Mouse (Mus musculus) spleen, postnatal 4 days (tissue): ENCODE data around the gene Krtap31-2.

Source experiments
- DNase-seq, 2 experiments: peaks; one replicate each; pipeline ENCODE4 v3.0.0; 2022; ENCODE audit warnings: low spot score in 2 of 2

Krtap31-2 gene

DNA sequence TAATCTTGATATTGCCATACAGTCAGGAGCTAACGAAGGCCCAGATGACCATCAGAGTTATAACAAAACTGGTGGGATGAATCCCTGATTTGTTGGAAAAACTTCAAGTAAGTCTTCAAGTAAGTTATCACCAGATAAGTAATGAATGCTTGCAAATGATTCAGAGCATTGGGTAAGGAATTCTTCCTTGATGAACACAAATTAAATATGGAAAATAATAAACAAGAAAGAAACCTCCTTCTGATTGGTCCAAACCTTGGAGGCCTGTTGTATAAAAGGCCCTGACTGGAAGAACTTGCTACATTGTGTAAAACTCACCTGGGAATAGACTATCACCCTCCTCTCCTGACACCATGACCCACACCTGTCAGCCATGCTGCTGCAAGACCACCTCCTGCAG lies at the start of gene Krtap31-2:
Gene Krtap31-2 (plus strand): TSS at position 301 of the 400 bp plus-strand sequence.
- DNase-seq = no peak

DNA sequence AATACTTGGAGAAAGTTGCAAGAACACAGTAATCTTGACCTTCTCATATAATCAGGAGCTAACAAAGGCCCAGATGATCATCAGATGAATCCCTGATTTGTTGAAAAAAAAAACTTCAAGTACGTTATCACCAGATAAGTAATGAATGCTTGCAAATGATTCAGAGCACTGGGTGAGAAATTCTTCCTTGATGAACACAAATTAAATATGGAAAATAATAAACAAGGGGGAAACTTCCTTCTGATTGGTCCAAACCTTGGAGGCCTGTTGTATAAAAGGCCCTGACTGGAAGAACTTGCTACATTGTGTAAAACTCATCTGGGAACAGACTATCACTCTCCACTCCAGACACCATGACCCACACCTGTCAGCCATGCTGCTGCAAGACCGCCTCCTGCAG lies 28.5 kb upstream of the Krtap31-2 start, which contains the start of gene Krtap31-1:
Gene Krtap31-1 (plus strand): TSS at position 301 of the 400 bp plus-strand sequence.
- no peak for DNase-seq

DNA sequence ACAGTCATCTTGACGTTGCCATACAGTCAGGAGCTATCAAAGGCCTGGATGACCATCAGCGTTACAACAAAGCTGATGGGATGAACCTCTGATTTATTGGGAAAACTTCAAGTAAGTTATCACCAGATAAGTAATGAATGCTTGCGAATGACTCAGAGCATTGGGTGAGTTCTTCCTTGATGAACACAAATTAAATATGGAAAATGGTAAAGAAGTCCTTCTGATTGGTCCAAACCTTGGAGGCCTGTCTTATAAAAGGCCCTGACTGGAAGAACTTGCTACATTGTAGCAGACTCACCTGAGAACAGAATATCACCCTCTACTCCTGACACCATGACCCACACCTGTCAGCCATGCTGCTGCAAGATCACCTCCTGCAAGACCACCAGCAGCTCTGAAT lies 21.6 kb upstream of the Krtap31-2 start, which contains the start of gene Gm11565:
Gene Gm11565 (plus strand): TSS at position 301 of the 400 bp plus-strand sequence.
- no peak for DNase-seq

DNA sequence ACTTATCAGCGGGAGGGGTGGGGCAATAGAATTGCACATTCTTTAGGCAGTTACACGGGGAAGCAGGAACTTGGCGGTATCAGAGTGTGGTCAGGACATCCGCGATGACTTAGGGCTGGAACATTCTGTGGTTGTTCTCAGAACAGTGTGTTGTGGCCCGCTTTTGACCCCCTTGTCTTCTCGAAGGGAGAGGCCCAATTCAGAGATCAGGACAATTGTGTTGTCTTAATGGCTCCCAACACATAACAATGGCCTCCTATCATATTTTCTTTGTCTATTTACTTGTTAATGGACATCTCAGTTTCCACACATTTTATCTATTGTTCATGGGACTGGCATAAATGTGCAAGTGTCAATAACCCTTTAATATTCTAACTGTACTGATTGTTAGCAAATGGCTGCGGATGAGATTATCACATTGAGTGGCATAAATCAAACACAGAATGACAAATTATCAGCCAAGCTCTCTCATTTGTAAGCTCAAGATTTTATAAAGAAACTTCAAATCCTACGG lies 1.7 kb downstream of the Krtap31-2 start:
- no peak for DNase-seq

DNA sequence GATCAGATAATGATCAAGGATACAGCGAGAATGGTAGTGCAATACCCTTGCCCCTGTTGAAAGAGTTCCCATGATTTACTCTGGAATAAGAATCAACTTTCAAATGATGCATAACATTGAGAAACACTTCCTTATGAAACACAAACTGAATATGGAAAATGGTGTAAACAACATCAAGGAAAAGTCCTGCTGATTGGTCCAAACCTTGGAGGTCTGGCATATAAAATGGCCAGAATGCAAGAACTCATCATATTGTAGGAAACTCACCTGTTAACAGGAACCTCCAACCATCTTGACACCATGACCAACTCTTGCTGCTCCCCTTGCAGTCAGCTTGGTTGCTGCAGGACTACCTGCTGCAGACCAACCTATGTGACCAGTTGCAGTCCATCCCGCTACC lies 12.1 kb downstream of the Krtap31-2 start, which contains the start of gene Krtap9-5:
Gene Krtap9-5 (plus strand): TSS at position 301 of the 400 bp plus-strand sequence.
- DNase-seq = no peak

DNA sequence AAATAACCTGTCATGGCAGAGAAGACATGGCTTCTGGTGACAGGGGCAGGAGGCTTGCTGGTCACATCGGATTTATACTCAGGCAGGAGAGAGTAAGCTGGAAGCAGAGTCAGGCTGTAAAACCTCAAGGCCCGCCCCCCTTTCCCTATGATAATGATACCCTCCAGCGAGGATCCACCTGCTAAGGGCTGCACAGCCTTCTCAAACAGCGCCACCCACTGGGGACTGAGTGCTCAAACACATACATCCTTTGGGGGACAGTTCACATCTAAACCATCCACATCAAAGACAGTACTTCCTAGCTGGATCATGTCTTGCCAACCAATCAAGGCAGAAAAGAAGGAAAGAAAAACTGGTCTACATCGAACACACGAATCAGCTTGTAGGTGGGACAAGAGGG lies 28.1 kb downstream of the Krtap31-2 start:
- no peak for DNase-seq

DNA sequence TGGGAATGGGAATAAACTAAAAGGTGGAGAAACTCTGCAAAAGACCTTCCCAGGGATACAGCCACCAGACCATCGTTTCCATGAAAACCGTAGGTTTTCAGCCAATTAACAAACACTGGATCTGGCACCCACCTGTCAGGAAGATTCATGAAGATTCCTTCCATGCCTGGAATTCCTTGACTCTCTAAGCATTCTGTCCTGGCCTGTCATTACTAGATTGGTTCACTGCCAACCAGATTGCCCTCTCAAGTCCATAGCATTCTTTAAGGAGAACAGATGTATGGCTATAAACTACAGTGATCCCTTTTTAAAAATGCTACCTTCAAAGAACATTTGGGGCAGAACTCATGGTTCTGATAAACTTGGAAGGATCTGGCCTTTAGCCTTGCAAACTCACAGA lies 29.9 kb downstream of the Krtap31-2 start:
- no peak for DNase-seq

DNA sequence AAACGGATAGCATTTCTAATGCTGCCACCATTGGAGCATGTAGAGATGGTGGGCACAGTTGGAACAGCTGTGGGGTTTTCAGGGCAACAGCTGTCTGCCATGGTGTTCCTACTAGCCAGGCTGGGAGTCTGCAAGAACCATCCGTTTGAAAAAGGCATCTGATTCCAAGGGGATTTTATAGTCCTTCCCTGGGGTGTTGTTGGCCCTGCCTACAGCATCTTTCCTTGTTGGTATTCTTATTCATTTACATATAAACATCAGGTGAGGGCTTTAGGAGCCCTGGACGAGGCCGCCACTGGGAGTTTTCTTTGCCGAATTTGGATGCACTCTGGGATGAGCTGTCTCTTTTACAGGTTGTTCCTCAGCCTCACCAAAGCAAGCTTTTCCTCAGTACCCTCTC lies 42.9 kb downstream of the Krtap31-2 start, which contains the start of gene Krtap29-1:
Gene Krtap29-1 (minus strand): TSS at position 101 of the 400 bp plus-strand sequence.
- no peak for DNase-seq

DNA sequence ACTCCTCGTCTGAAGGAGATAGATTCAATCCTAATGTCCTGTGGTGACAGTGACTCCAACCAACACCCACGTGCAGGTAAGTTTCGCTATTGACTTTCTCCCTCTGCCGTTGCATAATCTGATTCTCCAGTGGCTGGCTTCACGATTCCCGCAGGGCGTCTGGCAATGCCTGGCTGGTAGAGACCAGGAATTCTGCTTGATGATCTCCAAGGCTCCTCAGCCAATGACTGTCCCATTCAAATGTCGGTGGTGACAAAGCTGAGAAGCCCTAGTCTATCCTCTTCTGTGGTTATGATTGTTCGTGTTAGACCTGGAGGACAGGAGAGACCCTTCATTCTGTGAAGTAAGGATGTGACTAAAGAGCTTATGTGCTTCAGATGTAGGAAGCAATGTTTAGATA lies 46.6 kb downstream of the Krtap31-2 start:
- DNase-seq = no peak

DNA sequence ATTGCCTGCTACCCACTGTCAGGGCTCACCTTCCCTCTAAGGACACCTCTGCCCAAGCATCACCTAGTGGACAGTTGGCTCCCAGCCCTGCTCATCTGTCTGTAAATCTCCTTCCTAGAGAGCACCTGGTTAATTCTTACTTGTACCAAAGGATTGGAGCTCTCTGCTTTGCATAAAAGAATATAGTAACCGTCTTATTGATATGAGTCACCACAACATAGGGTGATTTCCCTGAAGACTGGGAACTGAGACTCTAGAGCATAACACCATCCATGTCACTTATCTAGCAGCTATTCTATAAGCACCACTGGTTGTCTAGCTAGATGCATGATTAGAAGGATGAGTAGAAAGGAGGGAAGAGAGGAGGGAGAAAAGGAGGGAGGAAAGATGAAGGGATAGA lies 47.4 kb downstream of the Krtap31-2 start:
- DNase-seq = no peak

DNA sequence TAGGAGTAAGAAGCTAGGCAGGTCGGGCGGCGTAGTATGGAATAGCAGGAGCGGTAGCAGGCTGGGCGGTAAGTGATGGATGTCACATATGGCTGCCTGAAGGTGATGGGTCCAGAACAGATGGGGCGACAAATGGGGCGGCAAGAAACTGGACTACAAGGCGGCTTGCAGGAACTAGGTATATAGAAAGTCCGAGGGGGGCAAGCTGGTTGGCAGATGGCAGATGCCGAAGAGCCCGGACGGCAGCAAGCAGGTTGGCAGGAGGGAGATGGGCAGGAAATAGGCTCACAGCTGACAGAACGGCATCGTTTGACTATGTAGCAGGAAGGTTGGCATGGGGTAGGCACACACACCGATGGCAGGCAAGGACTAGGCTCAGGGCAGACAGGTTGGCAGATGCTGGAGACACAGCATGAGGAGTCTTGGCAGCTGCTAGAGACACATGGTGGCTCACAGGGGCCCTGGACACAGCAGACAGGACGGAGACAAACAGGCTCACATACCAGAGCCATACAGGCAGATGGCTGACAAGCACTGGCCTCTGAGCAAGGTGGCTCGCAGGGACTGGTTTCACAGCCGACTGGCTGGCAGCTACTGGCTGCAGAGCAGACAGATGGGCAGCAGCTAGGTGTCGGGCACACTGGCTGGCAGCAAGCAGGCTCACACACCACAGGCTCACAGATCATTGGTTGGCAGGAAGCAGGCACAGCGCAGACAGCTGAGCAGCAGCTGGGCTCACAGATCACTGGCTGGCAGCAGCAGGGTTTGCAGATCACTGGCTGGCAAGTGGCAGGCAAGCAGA lies 49.4 kb downstream of the Krtap31-2 start:
- DNase-seq = no peak

DNA sequence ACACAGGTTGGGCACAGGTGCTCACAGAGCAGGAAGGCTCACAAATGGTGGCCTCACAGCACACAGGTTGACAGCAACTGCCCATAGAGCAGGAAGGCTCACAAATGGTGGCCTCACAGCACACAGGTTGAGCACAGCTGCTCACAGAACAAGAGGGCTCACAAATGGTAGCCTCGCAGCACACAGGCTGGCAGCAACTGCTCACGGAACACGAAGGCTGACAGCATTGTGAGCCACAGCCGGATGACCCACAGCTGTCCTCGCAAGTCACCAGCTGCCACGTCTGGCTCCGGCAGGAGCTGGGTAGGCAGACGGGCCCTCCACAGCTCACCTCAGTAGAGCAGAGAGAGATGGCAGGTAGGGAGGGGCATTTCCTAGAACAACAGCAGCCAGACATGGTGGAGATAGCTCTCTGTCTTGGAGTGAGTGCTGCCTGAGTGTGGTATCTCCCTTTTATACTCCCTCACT lies 50.1 kb downstream of the Krtap31-2 start, which contains the start of gene Krtap16-1:
Gene Krtap16-1 (minus strand): TSS at position 418 of the 468 bp plus-strand sequence.
- DNase-seq = no peak
